Mouse (Mus musculus): ENCODE results near the gene Rab43. TPM values are rescaled to one million over a fixed set of nuclear protein-coding genes. Genes with fewer than 3 reads are reported as not detected.

Rab43 gene
- polyA plus RNA-seq, 1 experiment from 2014 or later, result 6.6 TPM

DNA sequence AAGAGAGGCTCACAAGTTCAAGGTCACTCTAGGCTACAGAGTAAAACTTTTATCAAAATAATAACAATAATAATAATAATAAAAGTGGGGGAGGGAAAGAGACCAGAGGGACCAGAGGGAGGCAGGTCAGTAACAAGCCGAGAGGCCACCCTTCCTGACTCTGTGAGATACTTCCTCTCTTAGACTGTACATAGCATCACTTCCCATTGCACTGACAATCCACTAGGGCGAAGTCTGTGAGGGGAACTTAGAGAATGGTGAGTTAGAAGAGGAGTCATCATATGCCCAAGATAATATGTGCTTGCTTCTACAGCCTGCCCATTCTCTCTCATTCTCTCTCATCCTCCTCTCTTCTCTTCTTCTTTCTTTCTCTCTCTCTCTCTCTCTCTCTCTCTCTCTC lies 5.9 kb downstream of the Rab43 start:
- 88% methylated on average over 2 of the region's 2 CpGs for WGBS

GRCm38 (mm10) chr6:87805448-87805847 lies 6.5 kb downstream of the Rab43 start:
- 0 out of 2 replicates have a peak, but pooled peaks cover 5% of the 10 kb centered on the region for H3K36me3 ChIP-seq (replicated peaks)
- 95% methylated on average over 7 of the region's 7 CpGs for WGBS
- no peaks in the 10 kb centered on the region for H3K9me3 ChIP-seq
- H3K4me1 ChIP-seq, result peaks cover 7% of the 10 kb centered on the region
- H3K27ac ChIP-seq, result no peak overlapping the region
- H3K4me3 ChIP-seq, result no peak overlapping the region
- peaks cover 10% of the 10 kb centered on the region; the same call in 1 of the 2 replicates for H3K27me3 ChIP-seq (ENCODE audit: poor library complexity, severe bottlenecking)
- no peak for DNase-seq (ENCODE audit: extremely low spot score, low spot score)

More for the DNA sequence above, 5.9 kb downstream of the Rab43 start:
- 0 out of 2 replicates have a peak, but pooled peaks cover 5% of the 10 kb centered on the region for H3K36me3 ChIP-seq (replicated peaks)
- H3K4me3 ChIP-seq, result no peak overlapping the region
- no peak overlapping the region for H3K27ac ChIP-seq
- no peaks in the 10 kb centered on the region for H3K9me3 ChIP-seq
- peaks cover 13% of the 10 kb centered on the region for H3K4me1 ChIP-seq
- DNase-seq (ENCODE audit: extremely low spot score, low spot score), result no peak
- peaks cover 10% of the 10 kb centered on the region; the same call in 1 of the 2 replicates for H3K27me3 ChIP-seq (ENCODE audit: poor library complexity, severe bottlenecking)

- Histone ChIP-seq H3K36me3 (replicated peaks) (0 out of 2 replicates have a peak, but pooled peaks cover 5% of the 10 kb centered on the region), H3K27ac (no peak overlapping the region), H3K9me3 (no peaks in the 10 kb centered on the region), H3K27me3 (ENCODE audit: poor library complexity, severe bottlenecking) (peaks cover 5% of the 10 kb centered on the region; the same call in 1 of the 2 replicates), H3K4me1 (peaks cover 3% of the 10 kb centered on the region; the same call in 1 of the 2 replicates), H3K4me3 (no peak overlapping the region)
- no peak for DNase-seq (ENCODE audit: extremely low spot score, low spot score)
- 86% methylated on average over 7 of the region's 7 CpGs for WGBS
Observed at GRCm38 (mm10) chr6:87804886-87805285, 7.1 kb downstream of the Rab43 start.

DNA sequence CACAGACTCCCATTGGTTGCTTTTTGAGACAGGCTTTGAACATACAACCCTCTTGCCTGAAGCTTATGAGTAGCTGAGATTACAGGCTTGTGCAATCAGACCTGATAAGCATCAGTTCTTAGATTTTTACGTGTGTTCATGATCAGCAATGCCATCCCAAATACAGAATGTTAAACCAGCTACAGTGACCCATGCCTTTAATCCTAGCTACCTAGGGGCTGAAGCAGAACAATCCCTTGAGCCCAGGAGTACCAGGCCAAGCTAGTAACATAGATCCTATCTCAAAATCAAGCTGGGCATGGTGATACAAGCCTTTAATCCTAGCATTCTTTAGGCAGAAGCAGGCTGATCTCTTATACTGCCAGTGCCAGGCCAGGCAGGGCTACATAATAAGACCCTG lies 7.9 kb downstream of the Rab43 start:
- DNase-seq (ENCODE audit: extremely low spot score, low spot score), result no peak
- Histone ChIP-seq H3K27me3 (ENCODE audit: poor library complexity, severe bottlenecking) (no peaks in the 10 kb centered on the region), H3K4me1 (peaks cover 3% of the 10 kb centered on the region; the same call in 1 of the 2 replicates), H3K36me3 (replicated peaks) (0 out of 2 replicates have a peak, but pooled peaks cover 5% of the 10 kb centered on the region), H3K4me3 (no peak overlapping the region), H3K9me3 (no peaks in the 10 kb centered on the region), H3K27ac (no peak overlapping the region)
- WGBS, result 90% methylated on average over 1 of the region's 1 CpGs

GRCm38 (mm10) chr6:87802462-87802861 lies 9.5 kb downstream of the Rab43 start:
- 89% methylated on average over 7 of the region's 7 CpGs for WGBS
- Histone ChIP-seq H3K36me3 (replicated peaks) (0 out of 2 replicates have a peak, but pooled peaks cover 3% of the 10 kb centered on the region), H3K4me3 (no peak overlapping the region), H3K4me1 (peaks cover 3% of the 10 kb centered on the region; the same call in 1 of the 2 replicates), H3K27me3 (ENCODE audit: poor library complexity, severe bottlenecking) (no peaks in the 10 kb centered on the region), H3K9me3 (no peaks in the 10 kb centered on the region), H3K27ac (no peak overlapping the region)
- DNase-seq (ENCODE audit: extremely low spot score, low spot score), result no peak

DNA sequence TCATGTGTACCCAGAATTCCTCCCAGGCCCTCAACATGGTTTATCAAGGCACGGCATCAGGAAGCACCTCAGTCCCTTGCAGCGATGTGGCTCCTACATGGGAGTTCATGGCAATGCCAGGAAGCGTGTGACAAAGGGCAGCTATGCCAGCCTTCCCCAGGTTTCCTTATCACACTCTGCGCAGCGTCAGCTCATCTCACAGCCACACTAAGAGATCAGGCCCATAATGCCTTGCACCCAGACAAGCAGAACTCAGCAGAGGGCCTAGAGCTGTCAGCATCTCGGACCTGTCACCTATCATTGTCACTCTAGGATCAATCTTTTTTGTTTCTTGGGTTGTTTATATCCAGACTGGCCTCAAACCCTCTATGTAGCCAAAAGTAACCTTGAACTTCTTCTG lies 12.4 kb downstream of the Rab43 start:
- WGBS, result 92% methylated on average over 6 of the region's 6 CpGs
- no peak overlapping the region for H3K27ac ChIP-seq
- no peak for DNase-seq (ENCODE audit: extremely low spot score, low spot score)
- no peaks in the 10 kb centered on the region for H3K9me3 ChIP-seq
- peaks cover 10% of the 10 kb centered on the region for H3K4me1 ChIP-seq
- no peaks in the 10 kb centered on the region for H3K27me3 ChIP-seq (ENCODE audit: poor library complexity, severe bottlenecking)
- 0 out of 2 replicates have a peak, but pooled peaks cover 2% of the 10 kb centered on the region for H3K36me3 ChIP-seq (replicated peaks)
- H3K4me3 ChIP-seq, result no peak overlapping the region

- Histone ChIP-seq H3K4me3 (no peak overlapping the region), H3K9me3 (no peaks in the 10 kb centered on the region), H3K27ac (no peak overlapping the region), H3K4me1 (peaks cover 10% of the 10 kb centered on the region), H3K36me3 (replicated peaks) (peaks cover 8% of the 10 kb centered on the region), H3K27me3 (ENCODE audit: poor library complexity, severe bottlenecking) (no peaks in the 10 kb centered on the region)
- 64% methylated on average over 2 of the region's 2 CpGs for WGBS
- no peak for DNase-seq (ENCODE audit: extremely low spot score, low spot score)
Observed at GRCm38 (mm10) chr6:87797321-87797720, 14.6 kb downstream of the Rab43 start.

GRCm38 (mm10) chr6:87796251-87796880 lies 15.6 kb downstream of the Rab43 start:
- Histone ChIP-seq H3K4me1 (peaks cover 10% of the 10 kb centered on the region), H3K36me3 (replicated peaks) (peaks cover 13% of the 10 kb centered on the region), H3K27me3 (ENCODE audit: poor library complexity, severe bottlenecking) (no peaks in the 10 kb centered on the region), H3K9me3 (no peaks in the 10 kb centered on the region), H3K27ac (no peak overlapping the region), H3K4me3 (no peak overlapping the region)
- no peak for DNase-seq (ENCODE audit: extremely low spot score, low spot score)
- 95% methylated on average over 6 of the region's 6 CpGs for WGBS

DNA sequence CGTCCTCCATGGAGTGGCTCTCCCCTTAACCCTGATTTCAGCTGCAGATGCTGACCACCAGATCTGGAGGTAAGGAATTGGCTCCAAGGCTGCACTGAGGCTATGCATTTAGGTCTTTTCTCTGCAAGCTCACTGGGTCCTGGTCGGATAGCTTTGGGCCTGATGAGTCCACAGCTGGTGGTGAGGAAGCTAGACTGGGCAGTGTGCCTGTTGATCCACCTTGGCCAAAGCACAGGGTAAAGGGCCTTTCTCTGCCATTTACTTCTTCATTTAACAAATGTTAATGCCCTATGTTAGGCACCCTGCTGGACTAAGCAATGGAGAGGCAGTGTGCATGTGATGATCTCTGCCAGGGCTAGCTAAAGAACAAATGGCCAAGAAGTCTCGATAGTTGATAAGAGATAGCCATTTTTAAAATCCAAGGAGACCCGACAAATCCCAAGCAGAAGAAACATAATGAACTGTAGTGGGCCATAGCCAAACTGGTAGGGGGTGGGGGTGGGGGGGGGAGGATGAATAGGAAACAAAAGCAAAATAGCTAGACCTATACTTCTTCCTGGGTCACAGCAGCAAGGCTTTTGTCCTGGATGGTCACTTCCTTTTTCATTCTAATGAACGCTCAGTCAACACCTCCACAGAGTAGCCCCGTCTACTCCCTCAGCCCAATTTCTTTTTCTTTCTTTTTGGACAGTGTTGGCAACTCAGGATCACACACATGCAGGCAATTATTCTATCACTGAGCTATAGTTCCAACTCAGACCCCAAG lies 16.4 kb downstream of the Rab43 start:
- Histone ChIP-seq H3K9me3 (no peaks in the 10 kb centered on the region), H3K36me3 (replicated peaks) (peaks cover 13% of the 10 kb centered on the region), H3K4me1 (peaks cover 10% of the 10 kb centered on the region), H3K27me3 (ENCODE audit: poor library complexity, severe bottlenecking) (no peaks in the 10 kb centered on the region), H3K27ac (no peak overlapping the region), H3K4me3 (no peak overlapping the region)
- 60% methylated on average over 6 of the region's 6 CpGs for WGBS
- no peak for DNase-seq (ENCODE audit: extremely low spot score, low spot score)

DNA sequence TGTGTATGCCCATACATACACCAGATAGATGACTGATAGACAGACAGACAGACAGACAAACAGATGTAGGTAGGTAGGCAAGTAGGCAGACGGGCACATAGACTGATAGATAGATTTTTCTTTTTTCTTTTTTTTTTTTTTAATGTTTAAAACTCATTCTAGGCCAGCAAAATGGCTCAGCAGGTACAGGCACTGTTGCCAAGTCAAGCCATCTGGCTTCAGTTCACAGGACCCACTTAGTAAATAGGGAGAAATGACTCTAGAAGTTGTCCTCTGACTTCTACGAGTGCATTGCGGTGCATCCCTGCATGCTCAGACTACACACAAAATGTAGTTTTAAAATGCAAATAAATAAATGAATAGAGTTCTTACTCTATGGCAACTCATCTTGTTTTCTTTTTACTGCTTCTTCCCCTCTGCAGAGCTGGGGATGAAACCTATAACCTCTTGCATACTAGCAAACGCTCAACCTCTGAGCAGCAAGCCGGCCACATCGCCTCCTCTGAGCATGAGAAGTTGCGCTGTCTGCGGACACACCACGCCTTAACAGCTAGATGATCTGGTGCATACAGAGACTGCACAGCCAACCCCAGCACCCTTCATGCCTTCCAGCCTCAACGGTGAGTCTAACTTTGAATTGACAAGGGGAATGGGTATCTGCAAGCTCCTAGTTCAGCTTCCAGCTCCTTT lies 18.0 kb downstream of the Rab43 start:
- no peak overlapping the region for H3K27ac ChIP-seq
- DNase-seq (ENCODE audit: extremely low spot score, low spot score), result no peak
- H3K4me1 ChIP-seq, result peaks cover 14% of the 10 kb centered on the region
- H3K36me3 ChIP-seq (replicated peaks), result peaks cover 13% of the 10 kb centered on the region
- 97% methylated on average over 10 of the region's 10 CpGs for WGBS
- H3K27me3 ChIP-seq (ENCODE audit: poor library complexity, severe bottlenecking), result no peaks in the 10 kb centered on the region
- no peaks in the 10 kb centered on the region for H3K9me3 ChIP-seq
- no peak overlapping the region for H3K4me3 ChIP-seq

GRCm38 (mm10) chr6:87791826-87792225 lies 20.1 kb downstream of the Rab43 start:
- no peak overlapping the region for H3K4me3 ChIP-seq
- H3K36me3 ChIP-seq (replicated peaks), result peaks cover 13% of the 10 kb centered on the region
- H3K27me3 ChIP-seq (ENCODE audit: poor library complexity, severe bottlenecking), result no peaks in the 10 kb centered on the region
- 94% methylated on average over 5 of the region's 5 CpGs for WGBS
- H3K9me3 ChIP-seq, result no peaks in the 10 kb centered on the region
- DNase-seq (ENCODE audit: extremely low spot score, low spot score), result no peak
- H3K4me1 ChIP-seq, result peaks cover 16% of the 10 kb centered on the region
- no peak overlapping the region for H3K27ac ChIP-seq

DNA sequence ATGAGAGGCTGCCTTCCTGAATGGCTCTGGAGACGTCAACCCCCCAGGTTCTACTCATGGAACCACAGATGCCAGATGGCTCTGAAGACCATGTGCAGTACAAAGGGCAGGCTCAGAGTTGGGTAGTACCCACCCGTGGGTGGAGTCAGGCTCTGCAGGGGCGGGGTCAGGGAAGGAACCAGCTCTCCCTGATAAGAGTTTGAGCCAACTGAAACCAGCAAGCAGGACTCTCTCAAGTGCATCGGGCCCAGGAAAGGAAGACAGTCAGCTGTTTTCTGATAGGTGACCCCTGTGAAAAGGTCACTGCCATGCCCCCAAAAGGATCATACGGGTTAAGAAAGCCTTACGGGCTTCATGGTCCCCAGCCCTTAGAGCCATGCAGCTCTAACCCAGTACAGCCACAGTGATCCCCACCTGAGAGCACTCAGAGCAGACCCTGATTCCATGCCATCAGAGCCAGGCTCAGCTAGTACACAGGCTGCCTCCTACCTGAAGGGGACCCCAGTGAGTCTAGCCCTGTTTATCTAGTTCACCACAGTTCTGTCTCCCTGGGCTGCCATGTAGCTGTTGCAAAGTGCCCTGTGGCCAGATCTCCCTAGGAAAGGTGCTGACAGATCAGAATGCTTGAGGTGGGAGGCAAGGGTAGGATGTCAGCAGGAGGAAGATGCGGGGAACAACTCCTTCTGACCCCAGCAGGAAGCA lies 21.0 kb downstream of the Rab43 start:
- Histone ChIP-seq H3K4me1 (peaks cover 14% of the 10 kb centered on the region), H3K27me3 (ENCODE audit: poor library complexity, severe bottlenecking) (no peaks in the 10 kb centered on the region), H3K36me3 (replicated peaks) (peaks cover 13% of the 10 kb centered on the region), H3K27ac (0 out of 2 replicates have a peak overlapping the region, but pooled peaks have one; percentile 15), H3K9me3 (no peaks in the 10 kb centered on the region), H3K4me3 (no peak overlapping the region)
- WGBS, result 75% methylated on average over 7 of the region's 7 CpGs
- DNase-seq (ENCODE audit: extremely low spot score, low spot score), result no peak
